Mouse (Mus musculus) lung, postnatal 0 days (tissue): Measurements from ENCODE around the gene Robo2.

Experiments
- CTCF ChIP-seq: IDR thresholded peaks from 2 replicates; pipeline ENCODE4 v1.5.1; 2016; ENCODE audit warnings: antibody characterized with exemption, mild to moderate bottlenecking
- EP300 ChIP-seq: IDR thresholded peaks from 2 replicates; pipeline ENCODE4 v1.6.1; 2016; ENCODE audit warnings: antibody characterized with exemption, mild to moderate bottlenecking, control low read depth

- TF ChIP-seq CTCF (no peak), EP300 (no peak)
Observed at GRCm38 (mm10) chr16:74375342-74375940, 36.2 kb downstream of the Robo2 start.
